Mouse (Mus musculus) erythroblast, embryonic 14.5 days (primary cell): ENCODE measurements around the gene Bdkrb2.

Experiments
- GATA1 ChIP-seq: IDR thresholded peaks from 2 replicates; pipeline ENCODE4 v1.6.1; 2012; ENCODE audit warnings: low read length, inconsistent platforms, mixed read lengths
- TAL1 ChIP-seq: IDR thresholded peaks from 3 replicates; pipeline ENCODE4 v1.6.1; 2012; ENCODE audit warnings: low read length, inconsistent platforms, mixed read lengths

- TF ChIP-seq TAL1 = no peak
- no peak for TF ChIP-seq GATA1
Measured at GRCm38 (mm10) chr12:105625798-105626197, 62.8 kb downstream of the Bdkrb2 start.
